Mouse (Mus musculus) kidney, adult 2 months (tissue): ENCODE measurements around the gene Spire2. TPM values are rescaled to one million over a fixed set of nuclear protein-coding genes. Genes with fewer than 3 reads are reported as not detected.

Source experiments
- DNase-seq: peaks from one replicate; pipeline ENCODE4 v3.0.0; 2021
- H3K27ac ChIP-seq: fragments of 200-500 bp; 2 replicates; pipeline ENCODE4 v1.5.1; 2012; ENCODE audit warnings: low read depth, low read length, control low read depth, inconsistent platforms; ENCODE audit not compliant: insufficient read depth
- H3K27me3 ChIP-seq: fragments of 200-500 bp; replicated peaks from 2 replicates; pipeline ENCODE4 v1.6.1; 2012; ENCODE audit warnings: mild to moderate bottlenecking, moderate library complexity, low read length, inconsistent platforms; ENCODE audit not compliant: control insufficient read depth, insufficient read depth
- H3K36me3 ChIP-seq: fragments of 200-500 bp; 2 replicates; pipeline ENCODE4 v1.6.1; 2012; ENCODE audit warnings: mild to moderate bottlenecking, moderate library complexity, low read length, inconsistent platforms; ENCODE audit not compliant: control insufficient read depth, insufficient read depth
- H3K4me1 ChIP-seq: fragments of 200-500 bp; 2 replicates; pipeline ENCODE4 v1.6.1; 2011; ENCODE audit warnings: low read length; ENCODE audit not compliant: control insufficient read depth, insufficient read depth
- H3K4me3 ChIP-seq: fragments of 200-500 bp; 2 replicates; pipeline ENCODE4 v1.5.1; 2011; ENCODE audit warnings: mild to moderate bottlenecking, low read depth, low read length, control low read depth; ENCODE audit not compliant: insufficient read depth
- CTCF ChIP-seq: fragments of 200-500 bp; conservative IDR thresholded peaks from 2 replicates; pipeline ENCODE4 v1.5.1; 2011; ENCODE audit warnings: low read depth, mild to moderate bottlenecking, control low read depth, low read length, moderate library complexity, mixed read lengths; ENCODE audit not compliant: insufficient read depth, insufficient read length
- POLR2A ChIP-seq: fragments of 200-500 bp; IDR thresholded peaks from one replicate; pipeline ENCODE4 v1.6.1; 2011; ENCODE audit warnings: low read depth, low read length, control low read depth
- WGBS: fragments of 180-500 bp; shearing (Covaris S2); methylation state at CpG from one replicate; pipeline ENCODE4 v1.1.7; 2018; 5-methylcytosine and 5-hydroxymethylcytosine counted together
- polyA plus RNA-seq: library from polyadenylated mRNA; depleted of rRNA; stranded (reverse); fragments of >200 nt; gene quantifications from 2 replicates; pipeline ENCODE4 v1.2.3, GENCODE M21; 2012

Spire2 gene
- polyA plus RNA-seq, 1 experiment: 6.0 TPM

GRCm38 (mm10) chr8:123376106-123376505 is 43.6 kb downstream of the Spire2 start:
- WGBS: 72% methylated on average over 8 of the region's 8 CpGs

GRCm38 (mm10) chr8:123381711-123382110 is 49.2 kb downstream of the Spire2 start:
- WGBS: 89% methylated on average over 4 of the region's 4 CpGs
- no peaks in the 10 kb centered on the region for H3K4me1 ChIP-seq
- H3K36me3 ChIP-seq: peaks cover 4% of the 10 kb centered on the region
- no peak for TF ChIP-seq POLR2A
- TF ChIP-seq CTCF: no peak
- no peak overlapping the region for H3K4me3 ChIP-seq
- H3K27ac ChIP-seq: no peak overlapping the region
- H3K27me3 ChIP-seq: no peaks in the 10 kb centered on the region
- DNase-seq: no peak

More at GRCm38 (mm10) chr8:123376106-123376505, 43.6 kb downstream of the Spire2 start:
- Histone ChIP-seq H3K4me3 (no peak overlapping the region), H3K27ac (no peak overlapping the region), H3K36me3 (no peaks in the 10 kb centered on the region), H3K27me3 (no peaks in the 10 kb centered on the region), H3K4me1 (peaks cover 5% of the 10 kb centered on the region; the same call in 1 of the 2 replicates)
- no peak for DNase-seq
- TF ChIP-seq POLR2A (no peak), CTCF (no peak)

- TF ChIP-seq POLR2A: no peak
- no peak for TF ChIP-seq CTCF
- WGBS: 76% methylated on average over 8 of the region's 8 CpGs
- no peak overlapping the region for H3K4me3 ChIP-seq
- no peak for DNase-seq
- H3K27me3 ChIP-seq: no peaks in the 10 kb centered on the region
- no peak overlapping the region for H3K27ac ChIP-seq
- no peaks in the 10 kb centered on the region for H3K4me1 ChIP-seq
- peaks cover 4% of the 10 kb centered on the region for H3K36me3 ChIP-seq
These were observed 50.0 kb downstream of the Spire2 start for GRCm38 (mm10) chr8:123382516-123382915.

- Histone ChIP-seq H3K36me3 (peaks cover 4% of the 10 kb centered on the region), H3K27ac (no peak overlapping the region), H3K27me3 (no peaks in the 10 kb centered on the region), H3K4me3 (no peak overlapping the region), H3K4me1 (no peaks in the 10 kb centered on the region)
- peak; percentile 47 for DNase-seq
- WGBS: 59% methylated on average over 9 of the region's 9 CpGs
- TF ChIP-seq CTCF: peak; percentile 55
- no peak for TF ChIP-seq POLR2A
These were observed 52.5 kb downstream of the Spire2 start for GRCm38 (mm10) chr8:123384883-123385540.

- H3K27ac ChIP-seq: no peak overlapping the region
- TF ChIP-seq POLR2A (no peak), CTCF (no peak)
- no peak overlapping the region for H3K4me3 ChIP-seq
- no peak for DNase-seq
- H3K4me1 ChIP-seq: no peaks in the 10 kb centered on the region
- peaks cover 4% of the 10 kb centered on the region for H3K36me3 ChIP-seq
- H3K27me3 ChIP-seq: no peaks in the 10 kb centered on the region
- WGBS: 78% methylated on average over 3 of the region's 3 CpGs
These were observed 54.5 kb downstream of the Spire2 start for GRCm38 (mm10) chr8:123387041-123387440.

- no peaks in the 10 kb centered on the region for H3K4me1 ChIP-seq
- H3K4me3 ChIP-seq: no peak overlapping the region
- H3K36me3 ChIP-seq: peaks cover 4% of the 10 kb centered on the region
- no peak for DNase-seq
- no peak overlapping the region for H3K27ac ChIP-seq
- no peaks in the 10 kb centered on the region for H3K27me3 ChIP-seq
- 84% methylated on average over 8 of the region's 8 CpGs for WGBS
- no peak for TF ChIP-seq POLR2A
- TF ChIP-seq CTCF: no peak
These were observed 55.3 kb downstream of the Spire2 start for GRCm38 (mm10) chr8:123387801-123388200.

GRCm38 (mm10) chr8:123389026-123389425 is 56.5 kb downstream of the Spire2 start:
- peaks cover 2% of the 10 kb centered on the region; the same call in 1 of the 2 replicates for H3K36me3 ChIP-seq
- no peaks in the 10 kb centered on the region for H3K27me3 ChIP-seq
- no peak overlapping the region for H3K4me3 ChIP-seq
- peak; percentile 74 for DNase-seq
- no peaks in the 10 kb centered on the region for H3K4me1 ChIP-seq
- 62% methylated on average over 7 of the region's 7 CpGs for WGBS
- TF ChIP-seq CTCF (no peak), POLR2A (no peak)
- H3K27ac ChIP-seq: peak overlapping the region; percentile 37; the same call in 1 of the 2 replicates
